Mouse (Mus musculus): ENCODE measurements around the gene Rnf220.

The Rnf220 gene

GRCm38 (mm10) chr4:117252755-117253154 lies 244.1 kb downstream of the Rnf220 start:
- in situ Hi-C loops (cut with MboI; ENCODE audit: unreplicated experiment in 2 of 2) = no loop called here

DNA sequence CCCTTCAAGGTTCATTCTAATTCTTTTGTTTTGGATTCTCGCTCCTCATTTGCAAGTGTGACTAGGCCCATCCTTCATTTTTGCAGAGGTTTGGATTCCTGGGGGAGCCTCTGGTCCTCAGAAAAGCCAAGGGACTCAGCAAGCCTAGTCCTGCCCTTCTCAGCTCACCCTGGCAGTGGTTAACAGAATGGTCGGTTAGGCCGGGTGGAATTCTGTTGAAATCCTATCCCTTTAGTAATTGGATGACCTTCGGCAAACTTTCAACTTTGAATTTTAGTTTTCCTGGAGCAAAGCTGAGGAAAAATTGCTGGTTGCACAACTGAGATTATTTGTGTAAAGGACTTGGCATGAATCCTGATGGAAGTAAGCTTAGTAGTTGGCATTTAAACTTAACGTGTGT lies 244.5 kb downstream of the Rnf220 start:
- in situ Hi-C loops (cut with MboI; ENCODE audit: unreplicated experiment in 2 of 2) = no loop called here

DNA sequence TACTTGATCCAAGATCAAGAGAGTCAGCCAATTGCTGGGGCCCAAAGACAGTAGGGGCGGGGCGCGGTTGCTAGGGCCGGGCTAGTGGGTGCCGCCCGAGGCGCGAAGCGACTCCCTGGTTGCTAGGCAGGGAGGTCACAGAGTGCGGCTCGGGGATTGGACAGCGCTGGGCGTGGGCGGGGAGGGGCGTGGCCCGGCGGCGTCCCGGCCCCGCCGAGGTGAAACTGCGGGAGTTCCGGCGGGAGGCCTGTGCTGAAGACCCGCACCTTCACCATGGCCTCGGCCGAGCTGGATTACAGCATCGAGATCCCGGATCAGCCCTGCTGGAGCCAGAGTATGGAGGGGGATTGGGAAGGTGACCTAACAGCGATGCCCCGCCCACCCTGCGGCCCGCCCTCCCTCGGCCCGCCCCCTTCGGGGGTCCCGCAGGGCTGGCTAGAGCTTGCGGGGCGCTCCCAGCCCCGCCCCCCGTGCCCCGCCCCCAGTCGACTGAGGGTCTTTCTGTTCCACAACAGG lies 245.0 kb downstream of the Rnf220 start, which contains the start of the genes Tmem53 and Armh1:
Gene Tmem53 (plus strand): TSS at position 151 of the 516 bp plus-strand sequence.
Gene Armh1 (minus strand): TSS at position 325 of the 516 bp plus-strand sequence.
- in situ Hi-C loops (cut with MboI; ENCODE audit: unreplicated experiment in 2 of 2) = no loop called here

- in situ Hi-C loops (cut with MboI; ENCODE audit: unreplicated experiment in 2 of 2) = no loop called here
Observed at GRCm38 (mm10) chr4:117250982-117251381, 245.9 kb downstream of the Rnf220 start.

- in situ Hi-C loops (cut with MboI; ENCODE audit: unreplicated experiment in 2 of 2) = no loop called here
Observed at GRCm38 (mm10) chr4:117240867-117241266, 256.0 kb downstream of the Rnf220 start.

- in situ Hi-C loops (cut with MboI; ENCODE audit: unreplicated experiment in 2 of 2) = no loop called here
Observed at GRCm38 (mm10) chr4:117239153-117239552, 257.7 kb downstream of the Rnf220 start.

GRCm38 (mm10) chr4:117235822-117236221 lies 261.0 kb downstream of the Rnf220 start:
- in situ Hi-C loops (cut with MboI; ENCODE audit: unreplicated experiment in 2 of 2) = no loop called here

GRCm38 (mm10) chr4:117234166-117234741 lies 262.6 kb downstream of the Rnf220 start:
- in situ Hi-C loops (cut with MboI; ENCODE audit: unreplicated experiment in 2 of 2) = no loop called here

GRCm38 (mm10) chr4:117231208-117231607 lies 265.6 kb downstream of the Rnf220 start:
- in situ Hi-C loops (cut with MboI; ENCODE audit: unreplicated experiment in 2 of 2) = no loop called here

DNA sequence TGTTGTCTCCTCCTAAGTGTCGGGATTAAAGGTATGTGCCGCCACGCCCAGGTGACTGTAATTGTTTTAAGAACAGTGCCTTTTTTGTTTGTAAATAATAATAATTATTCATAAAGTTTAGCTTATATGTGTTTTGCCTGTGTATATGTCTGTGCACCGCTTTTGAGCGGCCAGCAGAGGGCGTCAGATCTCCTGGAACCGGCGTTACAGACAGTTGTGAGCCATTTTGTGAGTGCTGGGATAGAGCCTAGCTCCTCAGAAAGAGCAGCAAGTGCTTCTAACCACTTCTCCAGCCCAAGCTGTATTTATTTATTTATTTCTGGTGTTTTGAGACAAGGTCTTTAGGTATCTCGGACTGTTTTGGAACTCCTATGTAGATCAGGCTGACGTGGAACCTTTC lies 266.5 kb downstream of the Rnf220 start:
- in situ Hi-C loops (cut with MboI; ENCODE audit: unreplicated experiment in 2 of 2) = no loop called here

GRCm38 (mm10) chr4:117229590-117229989 lies 267.3 kb downstream of the Rnf220 start:
- in situ Hi-C loops (cut with MboI; ENCODE audit: unreplicated experiment in 2 of 2) = no loop called here

- in situ Hi-C loops (cut with MboI; ENCODE audit: unreplicated experiment in 2 of 2) = no loop called here
Observed at GRCm38 (mm10) chr4:117225250-117225649, 271.6 kb downstream of the Rnf220 start.

GRCm38 (mm10) chr4:117224122-117224521 lies 272.7 kb downstream of the Rnf220 start:
- in situ Hi-C loops (cut with MboI; ENCODE audit: unreplicated experiment in 2 of 2) = no loop called here

GRCm38 (mm10) chr4:117223001-117223400 lies 273.9 kb downstream of the Rnf220 start:
- in situ Hi-C loops (cut with MboI; ENCODE audit: unreplicated experiment in 2 of 2) = no loop called here

GRCm38 (mm10) chr4:117221836-117222235 lies 275.0 kb downstream of the Rnf220 start:
- in situ Hi-C loops (cut with MboI; ENCODE audit: unreplicated experiment in 2 of 2) = no loop called here
